Mouse (Mus musculus) R1 (cell line): ENCODE measurements at regions not wholly inside any gene's neighbourhood (a gene's known extent, or its start where the extent isn't known, plus 50 kb on each side); places are given as distances from the start of the nearest gene placed in this dataset.

ENCODE experiments used
- DNase-seq: peaks from one replicate; pipeline ENCODE4 v3.0.0-alpha.2; 2018; ENCODE audit warnings: low read depth, low spot score

GRCm38 (mm10) chr7:29639591-29639990 lies 87.2 kb downstream of the Catsperg2 start:
- peak; percentile 71 for DNase-seq

- DNase-seq: no peak
These were observed 83.9 kb upstream of the Sipa1l3 start for GRCm38 (mm10) chr7:29602356-29602755.

GRCm38 (mm10) chr7:29601337-29601736 lies 82.9 kb upstream of the Sipa1l3 start:
- no peak for DNase-seq

- peak; percentile 75 for DNase-seq
These were observed 78.8 kb upstream of the Sipa1l3 start for GRCm38 (mm10) chr7:29597291-29597690.

GRCm38 (mm10) chr7:29578128-29578527 lies 59.7 kb upstream of the Sipa1l3 start:
- DNase-seq: no peak

- no peak for DNase-seq
These were observed 57.2 kb upstream of the Sipa1l3 start for GRCm38 (mm10) chr7:29575606-29576005.
